Mouse (Mus musculus) erythroblast, embryonic 14.5 days (primary cell): ENCODE data around the gene Rps6ka5. TPM values are rescaled to one million over a fixed set of nuclear protein-coding genes. Genes with fewer than 3 reads are reported as not detected.

Experiments used
- H3K27me3 ChIP-seq: 2 replicates; pipeline ENCODE4 v1.6.1; 2012; ENCODE audit warnings: inconsistent platforms; ENCODE audit not compliant: control insufficient read depth
- H3K36me3 ChIP-seq: 2 replicates; pipeline ENCODE4 v1.6.1; 2012; ENCODE audit warnings: mild to moderate bottlenecking, inconsistent platforms; ENCODE audit not compliant: control insufficient read depth
- H3K4me1 ChIP-seq: 2 replicates; pipeline ENCODE4 v1.6.1; 2012; ENCODE audit warnings: inconsistent platforms; ENCODE audit not compliant: control insufficient read depth
- H3K4me3 ChIP-seq: replicated peaks from 2 replicates; pipeline ENCODE3; 2012; ENCODE audit warnings: moderate library complexity, mild to moderate bottlenecking, inconsistent platforms
- H3K9me3 ChIP-seq: 2 replicates; pipeline ENCODE4 v1.6.1; 2012; ENCODE audit warnings: low read length, inconsistent platforms, mixed read lengths; ENCODE audit not compliant: control insufficient read depth
- GATA1 ChIP-seq: IDR thresholded peaks from 2 replicates; pipeline ENCODE4 v1.6.1; 2012; ENCODE audit warnings: low read length, inconsistent platforms, mixed read lengths
- TAL1 ChIP-seq: IDR thresholded peaks from 3 replicates; pipeline ENCODE4 v1.6.1; 2012; ENCODE audit warnings: low read length, inconsistent platforms, mixed read lengths
- polyA plus RNA-seq: library from polyadenylated mRNA; stranded (reverse); fragments of >175 nt; gene quantifications from 2 replicates; pipeline ENCODE4 v1.2.3, GENCODE M21; 2012

The Rps6ka5 gene
- polyA plus RNA-seq, 1 experiment = 0.15 TPM

DNA sequence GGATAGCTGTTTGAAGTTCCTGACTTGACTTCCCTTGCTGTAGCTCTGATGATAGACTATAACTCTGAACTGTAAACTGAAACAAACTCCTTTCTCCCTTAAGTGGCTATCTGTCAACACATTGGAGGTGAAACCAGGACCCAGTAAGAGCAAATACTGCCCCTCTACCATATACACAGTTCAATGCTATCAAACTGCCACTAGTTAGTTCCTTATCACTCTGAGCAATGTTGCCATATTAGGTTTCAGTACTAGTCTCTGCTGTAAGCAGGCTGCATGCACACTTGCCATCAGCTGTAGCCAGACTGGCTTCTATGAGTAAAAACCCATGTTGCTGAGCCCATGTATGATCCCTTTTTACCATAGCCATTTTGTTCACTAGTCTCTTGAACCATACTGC is 38.6 kb downstream of the Rps6ka5 start:
- no peak for TF ChIP-seq GATA1
- TF ChIP-seq TAL1 = no peak
- H3K4me1 ChIP-seq = peaks cover 5% of the 10 kb centered on the region
- no peaks in the 10 kb centered on the region for H3K9me3 ChIP-seq
- no peak overlapping the region for H3K4me3 ChIP-seq
- no peaks in the 10 kb centered on the region for H3K27me3 ChIP-seq
- no peaks in the 10 kb centered on the region for H3K36me3 ChIP-seq

DNA sequence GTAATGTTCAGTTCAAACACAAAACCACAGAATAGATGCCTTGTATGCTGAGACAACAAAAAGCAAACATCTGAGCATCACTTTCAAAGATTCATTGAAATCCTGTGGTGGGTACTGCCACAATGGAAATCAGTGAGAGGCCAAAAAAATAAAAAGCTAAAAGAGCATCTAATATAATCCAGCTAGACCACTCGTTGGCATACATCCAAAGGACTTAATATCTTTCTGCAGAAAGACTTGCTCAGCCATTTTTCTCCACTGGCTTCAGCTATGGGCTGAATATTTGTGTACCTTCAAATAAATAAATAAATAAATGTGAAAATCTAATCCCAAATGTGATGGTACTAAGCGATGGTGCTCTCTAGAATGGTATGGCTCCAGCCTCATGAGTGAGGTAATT is 39.8 kb downstream of the Rps6ka5 start:
- TF ChIP-seq GATA1 (no peak), TAL1 (no peak)

GRCm38 (mm10) chr12:100681752-100682151 is 45.0 kb downstream of the Rps6ka5 start:
- Histone ChIP-seq H3K36me3 (peaks cover 5% of the 10 kb centered on the region), H3K27me3 (no peaks in the 10 kb centered on the region), H3K4me1 (peaks cover 8% of the 10 kb centered on the region), H3K4me3 (no peak overlapping the region), H3K9me3 (no peaks in the 10 kb centered on the region)
- TF ChIP-seq GATA1 = no peak
- no peak for TF ChIP-seq TAL1

More for the DNA sequence above, 39.8 kb downstream of the Rps6ka5 start:
- H3K4me3 ChIP-seq = no peak overlapping the region
- no peaks in the 10 kb centered on the region for H3K36me3 ChIP-seq
- no peaks in the 10 kb centered on the region for H3K9me3 ChIP-seq
- peaks cover 5% of the 10 kb centered on the region for H3K4me1 ChIP-seq
- H3K27me3 ChIP-seq = no peaks in the 10 kb centered on the region

DNA sequence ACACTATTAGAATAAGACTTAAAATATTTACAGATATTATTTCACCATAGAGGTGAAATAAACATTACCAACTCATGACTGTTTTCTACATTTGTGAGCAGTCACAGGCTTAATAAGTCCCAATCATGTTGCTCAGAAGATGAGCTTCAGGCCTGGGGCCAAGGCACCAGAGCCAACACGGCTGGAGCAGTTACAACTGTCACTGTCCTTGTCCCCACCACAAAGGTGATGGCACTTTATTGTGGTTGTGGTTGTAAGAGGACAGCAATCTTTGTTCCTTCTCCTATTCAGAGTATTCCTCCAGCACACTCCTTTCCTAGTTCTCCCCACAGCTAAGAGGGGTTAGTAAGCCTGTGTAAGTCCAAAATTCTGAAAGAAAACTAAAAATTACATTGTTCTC is 45.5 kb downstream of the Rps6ka5 start:
- Histone ChIP-seq H3K4me1 (peaks cover 8% of the 10 kb centered on the region), H3K27me3 (no peaks in the 10 kb centered on the region), H3K36me3 (peaks cover 5% of the 10 kb centered on the region), H3K9me3 (no peaks in the 10 kb centered on the region), H3K4me3 (no peak overlapping the region)
- TF ChIP-seq GATA1 = no peak
- no peak for TF ChIP-seq TAL1

DNA sequence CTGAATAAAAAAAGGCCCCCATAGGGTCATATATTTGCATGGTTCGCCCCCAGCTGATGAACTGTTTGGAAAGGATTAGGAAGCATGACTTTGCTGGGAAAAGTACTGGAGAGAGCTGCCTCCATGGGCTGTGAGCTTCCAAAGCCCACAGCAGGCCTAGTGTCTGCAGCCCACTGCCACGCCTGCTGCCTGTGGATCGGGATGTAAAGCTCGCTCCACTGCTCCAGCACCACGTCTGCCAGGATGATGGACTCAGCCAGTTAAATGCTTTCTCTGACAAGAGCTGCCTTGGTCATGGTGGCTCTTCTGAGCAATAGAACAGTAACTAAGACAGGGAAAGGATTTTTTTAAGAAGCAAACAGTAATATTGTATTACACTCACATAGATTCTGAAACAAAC is 46.1 kb downstream of the Rps6ka5 start:
- Histone ChIP-seq H3K4me3 (no peak overlapping the region), H3K4me1 (peaks cover 11% of the 10 kb centered on the region), H3K27me3 (no peaks in the 10 kb centered on the region), H3K36me3 (peaks cover 5% of the 10 kb centered on the region), H3K9me3 (no peaks in the 10 kb centered on the region)
- TF ChIP-seq TAL1 (no peak), GATA1 (no peak)

DNA sequence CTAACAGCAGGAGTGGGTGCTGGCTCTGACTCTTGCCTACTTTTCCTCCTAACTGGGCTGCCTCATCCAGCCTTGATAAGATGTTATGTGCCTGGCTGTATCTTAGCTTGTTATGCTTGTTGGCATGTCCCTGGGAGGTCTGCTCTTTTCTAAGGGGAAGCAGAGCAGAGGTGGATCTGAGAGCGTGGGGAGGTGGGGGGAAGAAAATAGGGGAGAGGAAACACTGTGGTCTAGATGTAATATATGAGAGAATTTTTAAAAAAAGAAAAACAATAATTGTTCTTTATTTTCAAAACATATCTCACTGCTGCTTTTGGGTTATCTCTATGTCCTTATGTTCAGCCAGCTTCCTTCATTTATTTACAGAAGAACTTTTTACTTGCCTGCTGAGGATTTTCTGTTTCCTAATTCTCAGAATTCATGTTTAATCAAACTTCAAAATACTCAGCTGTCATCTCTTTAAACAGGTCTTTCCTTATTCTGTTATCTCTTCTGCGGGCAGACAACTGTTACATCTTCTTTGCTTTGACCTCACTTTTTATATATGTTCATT is 56.1 kb downstream of the Rps6ka5 start:
- Histone ChIP-seq H3K36me3 (no peaks in the 10 kb centered on the region; the same call in 1 of the 2 replicates), H3K4me1 (peaks cover 10% of the 10 kb centered on the region), H3K9me3 (no peaks in the 10 kb centered on the region), H3K4me3 (no peak overlapping the region), H3K27me3 (no peaks in the 10 kb centered on the region)
- TF ChIP-seq TAL1 (no peak), GATA1 (no peak)

GRCm38 (mm10) chr12:100665294-100665693 is 61.5 kb downstream of the Rps6ka5 start:
- Histone ChIP-seq H3K9me3 (no peaks in the 10 kb centered on the region), H3K4me3 (no peak overlapping the region)
- no peak for TF ChIP-seq TAL1
- TF ChIP-seq GATA1 = no peak

DNA sequence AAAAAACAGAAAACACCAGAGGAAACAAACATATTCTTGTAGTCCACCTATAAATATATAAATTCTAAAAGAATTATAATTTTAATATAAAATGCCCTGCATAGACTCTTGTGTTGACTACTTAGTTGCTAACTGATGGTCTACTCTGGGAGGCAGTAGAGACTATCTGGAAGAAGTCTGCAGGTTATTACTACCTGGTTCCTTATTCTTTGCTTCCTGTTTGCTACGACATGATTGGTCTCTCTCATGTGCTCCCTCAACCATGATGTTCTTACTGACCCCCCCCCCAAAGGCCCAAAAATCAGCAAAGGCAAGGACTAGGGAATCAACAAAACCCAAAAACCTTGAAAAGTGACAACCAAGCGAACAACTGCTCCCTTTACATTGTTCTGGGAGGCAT is 66.7 kb downstream of the Rps6ka5 start:
- H3K4me1 ChIP-seq = peaks cover 4% of the 10 kb centered on the region
- no peaks in the 10 kb centered on the region for H3K36me3 ChIP-seq
- TF ChIP-seq GATA1 (no peak), TAL1 (no peak)
- H3K9me3 ChIP-seq = no peaks in the 10 kb centered on the region
- no peaks in the 10 kb centered on the region for H3K27me3 ChIP-seq
- no peak overlapping the region for H3K4me3 ChIP-seq

More at GRCm38 (mm10) chr12:100665294-100665693, 61.5 kb downstream of the Rps6ka5 start:
- H3K4me1 ChIP-seq = peaks cover 4% of the 10 kb centered on the region
- no peaks in the 10 kb centered on the region for H3K36me3 ChIP-seq
- no peaks in the 10 kb centered on the region for H3K27me3 ChIP-seq

DNA sequence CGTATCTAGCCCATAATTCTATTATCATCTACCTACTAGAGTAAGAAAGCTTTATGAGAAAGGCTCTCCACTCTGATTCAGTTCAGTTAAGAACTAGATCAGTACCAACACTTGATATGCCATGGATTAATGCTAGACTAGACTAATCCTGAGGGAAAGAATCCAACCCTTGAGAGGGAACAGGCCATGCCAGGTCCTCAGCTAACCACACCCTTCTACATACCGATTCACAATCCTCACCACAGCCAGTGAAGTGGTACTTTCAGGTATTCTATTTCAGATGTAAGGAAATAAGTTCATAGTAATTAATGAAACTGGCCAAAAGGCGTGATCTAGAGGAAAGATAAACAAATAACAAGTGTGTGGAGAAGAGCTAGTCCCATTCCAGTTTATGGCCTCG is 70.8 kb downstream of the Rps6ka5 start:
- TF ChIP-seq GATA1 (no peak), TAL1 (no peak)
- Histone ChIP-seq H3K36me3 (no peaks in the 10 kb centered on the region), H3K9me3 (no peaks in the 10 kb centered on the region), H3K4me1 (peaks cover 4% of the 10 kb centered on the region), H3K4me3 (no peak overlapping the region), H3K27me3 (no peaks in the 10 kb centered on the region)

DNA sequence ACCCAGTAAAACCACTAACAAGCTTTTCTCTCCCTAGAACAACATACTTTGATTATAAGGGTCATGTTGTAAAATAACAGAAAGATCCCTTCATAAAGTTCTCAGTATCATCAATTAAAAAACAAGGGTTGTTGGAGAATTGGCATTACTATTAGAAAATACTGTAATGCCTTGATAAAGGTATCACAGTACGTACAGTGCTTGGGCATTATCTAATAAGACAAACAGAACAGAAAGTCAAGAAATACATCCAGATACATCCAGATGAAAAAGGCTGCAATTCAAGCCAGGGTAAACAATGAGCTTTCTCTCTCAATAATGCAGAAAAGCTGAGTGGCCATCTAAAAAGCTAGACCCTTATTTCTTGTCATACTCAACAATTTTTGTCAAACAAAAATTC is 84.8 kb downstream of the Rps6ka5 start:
- H3K27me3 ChIP-seq = no peaks in the 10 kb centered on the region
- H3K4me3 ChIP-seq = no peak overlapping the region
- TF ChIP-seq TAL1 = no peak
- TF ChIP-seq GATA1 = no peak
- no peaks in the 10 kb centered on the region for H3K9me3 ChIP-seq
- H3K4me1 ChIP-seq = peaks cover 2% of the 10 kb centered on the region; the same call in 1 of the 2 replicates
- H3K36me3 ChIP-seq = no peaks in the 10 kb centered on the region
